Mouse (Mus musculus) stomach, postnatal 0 days (tissue): ENCODE measurements at regions not wholly inside any gene's neighbourhood (a gene's known extent, or its start where the extent isn't known, plus 50 kb on each side); places are given as distances from the start of the nearest gene placed in this dataset.
A peak's percentile ranks its signal among the peaks of the same experiment; 100 is the strongest.

ENCODE experiments used
- ATAC-seq: fragments of 200-750 bp; cut with Nextera tagmentation; 2 replicates; pipeline ENCODE4 v1.8.0; 2017; ENCODE audit not compliant: low FRiP score, low TSS enrichment
- DNase-seq: peaks from one replicate; pipeline ENCODE4 v3.0.0-alpha.2; 2016; ENCODE audit warnings: low spot score
- H3K27ac ChIP-seq: fragments of 300-500 bp; sonication (generic); replicated peaks from 2 replicates; pipeline ENCODE4 v1.5.1; 2014; ENCODE audit warnings: mild to moderate bottlenecking, control low read depth
- H3K27me3 ChIP-seq: fragments of 300-500 bp; sonication (generic); 2 replicates; pipeline ENCODE4 v1.6.1; 2014; ENCODE audit warnings: low read length; ENCODE audit not compliant: control insufficient read depth, insufficient read depth
- H3K36me3 ChIP-seq: fragments of 300-500 bp; sonication (generic); 2 replicates; pipeline ENCODE4 v1.6.1; 2014; ENCODE audit warnings: low read length, mixed read lengths; ENCODE audit not compliant: control insufficient read depth, insufficient read depth
- H3K4me1 ChIP-seq: fragments of 300-500 bp; sonication (generic); replicated peaks from 2 replicates; pipeline ENCODE4 v1.6.1; 2014; ENCODE audit warnings: antibody characterized with exemption; ENCODE audit not compliant: control insufficient read depth, insufficient read depth
- H3K4me2 ChIP-seq: fragments of 300-500 bp; sonication (generic); replicated peaks from 2 replicates; pipeline ENCODE4 v1.6.1; 2014; ENCODE audit warnings: low read depth, mild to moderate bottlenecking, control low read depth, moderate library complexity
- H3K4me3 ChIP-seq: fragments of 300-500 bp; sonication (generic); 2 replicates; pipeline ENCODE4 v1.5.1; 2014; ENCODE audit warnings: low read depth, low read length, control low read depth
- H3K9ac ChIP-seq: fragments of 300-500 bp; sonication (generic); 2 replicates; pipeline ENCODE4 v1.6.1; 2014; ENCODE audit warnings: mild to moderate bottlenecking, low read length, control low read depth, mixed read lengths
- H3K9me3 ChIP-seq: fragments of 300-500 bp; sonication (generic); 2 replicates; pipeline ENCODE4 v1.6.1; 2016; ENCODE audit warnings: low read length; ENCODE audit not compliant: control insufficient read depth
- CTCF ChIP-seq: IDR thresholded peaks from 2 replicates; pipeline ENCODE4 v1.5.1; 2016; ENCODE audit warnings: antibody characterized with exemption, low read depth, mild to moderate bottlenecking, moderate library complexity
- EP300 ChIP-seq: optimal IDR thresholded peaks from 2 replicates; pipeline ENCODE3; 2016; ENCODE audit warnings: antibody characterized with exemption
- WGBS: fragments of 180-500 bp; shearing (Covaris S2); extraction: QIAGEN DNeasy Blood & Tissue Kit; methylation state at CpG from one replicate; pipeline ENCODE4 v1.1.7; 2014; 5-methylcytosine and 5-hydroxymethylcytosine counted together

- no peak for TF ChIP-seq EP300
- TF ChIP-seq CTCF = no peak
- Histone ChIP-seq H3K36me3 (no peaks in the 10 kb centered on the region), H3K9ac (no peak overlapping the region), H3K4me1 (no peaks in the 10 kb centered on the region), H3K27me3 (no peaks in the 10 kb centered on the region), H3K4me2 (no peak overlapping the region), H3K9me3 (no peaks in the 10 kb centered on the region), H3K4me3 (no peak overlapping the region), H3K27ac (no peak overlapping the region)
- ATAC-seq (no peak), DNase-seq (no peak)
- 69% methylated on average over 17 of the region's 17 CpGs for WGBS
Observed at GRCm38 (mm10) chr7:70046691-70047414, 319.7 kb downstream of the Nr2f2 start.

GRCm38 (mm10) chr7:70037011-70037410 is 329.5 kb downstream of the Nr2f2 start:
- WGBS = 66% methylated on average over 1 of the region's 1 CpGs
- no peak overlapping the region for H3K9ac ChIP-seq
- H3K4me3 ChIP-seq = no peak overlapping the region
- H3K27ac ChIP-seq = no peak overlapping the region
- TF ChIP-seq CTCF = no peak
- no peak for TF ChIP-seq EP300
- DNase-seq = no peak
- no peaks in the 10 kb centered on the region for H3K9me3 ChIP-seq
- no peak overlapping the region for H3K4me2 ChIP-seq
- no peaks in the 10 kb centered on the region for H3K4me1 ChIP-seq
- ATAC-seq = no peak
- no peaks in the 10 kb centered on the region for H3K36me3 ChIP-seq
- no peaks in the 10 kb centered on the region for H3K27me3 ChIP-seq

DNA sequence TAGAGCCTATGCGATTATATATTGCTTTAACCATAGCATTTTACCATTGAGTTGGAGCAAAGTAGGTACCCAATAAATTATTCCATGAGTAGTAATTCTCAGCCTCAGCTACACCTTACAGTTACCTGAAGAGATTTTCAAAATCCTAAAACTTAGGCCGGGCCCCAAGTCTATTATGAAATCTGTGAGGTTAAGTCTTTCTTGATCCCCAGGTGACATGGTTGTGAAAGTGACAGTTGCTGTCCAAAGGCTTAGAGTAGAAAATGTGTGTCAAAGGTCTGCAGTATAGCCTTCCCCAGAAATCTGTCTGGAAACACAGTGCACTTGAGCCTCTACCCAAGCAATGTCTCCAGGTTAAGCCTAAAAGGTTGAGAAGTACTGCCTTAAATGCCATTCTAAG is 333.7 kb downstream of the Nr2f2 start:
- Histone ChIP-seq H3K36me3 (no peaks in the 10 kb centered on the region), H3K9ac (no peak overlapping the region), H3K4me3 (no peak overlapping the region), H3K27me3 (no peaks in the 10 kb centered on the region), H3K4me2 (no peak overlapping the region), H3K27ac (no peak overlapping the region), H3K4me1 (no peaks in the 10 kb centered on the region), H3K9me3 (no peaks in the 10 kb centered on the region)
- ATAC-seq = no peak
- DNase-seq = no peak
- 89% methylated on average over 2 of the region's 2 CpGs for WGBS
- TF ChIP-seq CTCF (no peak), EP300 (no peak)

GRCm38 (mm10) chr7:70029311-70029710 is 337.2 kb downstream of the Nr2f2 start:
- no peak overlapping the region for H3K4me3 ChIP-seq
- 42% methylated on average over 2 of the region's 2 CpGs for WGBS

DNA sequence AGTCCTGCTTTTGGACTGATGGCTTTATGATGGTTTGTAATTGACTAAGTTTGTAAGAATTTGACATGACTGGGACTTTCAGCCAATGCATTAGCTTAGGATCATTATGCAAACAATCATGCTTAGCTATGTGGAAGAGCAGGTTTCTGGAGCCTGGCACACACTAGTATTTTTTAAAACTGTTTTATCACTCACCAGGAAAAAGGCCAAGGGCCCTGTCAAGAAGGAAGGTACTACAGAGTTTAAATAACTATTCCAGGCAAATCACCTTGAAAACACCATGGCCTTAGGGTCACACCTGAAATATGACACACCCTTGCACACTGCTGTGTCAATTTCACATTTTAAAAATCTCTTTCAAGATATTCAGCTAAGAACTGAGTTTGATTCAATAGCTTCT is 341.0 kb downstream of the Nr2f2 start:
- TF ChIP-seq EP300 (no peak), CTCF (no peak)
- DNase-seq (peak; percentile 21), ATAC-seq (peak; percentile 56; the same call in 1 of the 2 replicates)
- Histone ChIP-seq H3K9me3 (no peaks in the 10 kb centered on the region), H3K27me3 (no peaks in the 10 kb centered on the region), H3K9ac (no peak overlapping the region), H3K4me3 (no peak overlapping the region), H3K4me2 (no peak overlapping the region), H3K36me3 (no peaks in the 10 kb centered on the region), H3K4me1 (no peaks in the 10 kb centered on the region), H3K27ac (no peak overlapping the region)

More at GRCm38 (mm10) chr7:70029311-70029710, 337.2 kb downstream of the Nr2f2 start:
- no peaks in the 10 kb centered on the region for H3K36me3 ChIP-seq
- DNase-seq (no peak), ATAC-seq (no peak)
- H3K9ac ChIP-seq = no peak overlapping the region
- no peak for TF ChIP-seq EP300
- TF ChIP-seq CTCF = no peak
- H3K4me2 ChIP-seq = no peak overlapping the region
- no peak overlapping the region for H3K27ac ChIP-seq
- H3K9me3 ChIP-seq = no peaks in the 10 kb centered on the region
- H3K27me3 ChIP-seq = no peaks in the 10 kb centered on the region
- H3K4me1 ChIP-seq = no peaks in the 10 kb centered on the region

DNA sequence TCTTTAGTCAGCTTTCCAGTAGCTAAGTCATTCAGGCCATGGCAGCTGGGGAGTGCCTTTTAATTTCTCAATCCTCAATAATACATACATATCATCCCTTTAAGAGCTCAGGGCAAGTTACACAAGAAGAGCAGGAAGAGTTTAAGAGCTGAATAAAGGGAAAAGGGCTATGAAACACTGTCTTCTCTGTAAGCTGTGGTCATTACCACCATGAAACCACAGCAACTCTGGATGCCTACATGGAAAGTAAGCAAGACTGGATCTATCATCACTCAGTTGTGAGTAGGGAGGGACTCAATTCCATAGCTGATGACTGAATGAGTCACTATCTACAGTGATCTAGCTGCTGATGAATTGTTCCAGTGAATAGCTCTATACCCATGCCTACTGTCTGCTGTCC is 349.9 kb downstream of the Nr2f2 start:
- TF ChIP-seq CTCF (no peak), EP300 (no peak)
- H3K4me3 ChIP-seq = no peak overlapping the region

More for the DNA sequence above, 349.9 kb downstream of the Nr2f2 start:
- no peaks in the 10 kb centered on the region for H3K27me3 ChIP-seq
- no peaks in the 10 kb centered on the region for H3K4me1 ChIP-seq
- H3K9me3 ChIP-seq = no peaks in the 10 kb centered on the region
- H3K9ac ChIP-seq = no peak overlapping the region
- no peak for ATAC-seq
- no peaks in the 10 kb centered on the region for H3K36me3 ChIP-seq
- DNase-seq = no peak
- no peak overlapping the region for H3K4me2 ChIP-seq
- H3K27ac ChIP-seq = no peak overlapping the region
